Mouse (Mus musculus) gastrocnemius, postnatal 4 days (tissue): ENCODE measurements at regions not wholly inside any gene's neighbourhood (a gene's known extent, or its start where the extent isn't known, plus 50 kb on each side); places are given as distances from the start of the nearest gene placed in this dataset.

Experiments
- DNase-seq, 2 experiments: peaks; one replicate each; pipeline ENCODE4 v3.0.0; 2021 to 2022; ENCODE audit warnings: low spot score in 2 of 2, mixed read lengths in 2 of 2

- no peak for DNase-seq
Measured at GRCm38 (mm10) chr10:95725349-95725748, 52.1 kb upstream of the Anapc15-ps start.
